Mouse (Mus musculus) spleen, embryonic (tissue): Measurements from ENCODE around the gene Wif1.

Experiments used
- CTCF ChIA-PET: fragments of 350-600 bp; sonication (Branson Sonifier 250); formaldehyde crosslinking; loops from one replicate; lab custom pipeline; 2022; lab: Charles Lee

Wif1 gene

DNA sequence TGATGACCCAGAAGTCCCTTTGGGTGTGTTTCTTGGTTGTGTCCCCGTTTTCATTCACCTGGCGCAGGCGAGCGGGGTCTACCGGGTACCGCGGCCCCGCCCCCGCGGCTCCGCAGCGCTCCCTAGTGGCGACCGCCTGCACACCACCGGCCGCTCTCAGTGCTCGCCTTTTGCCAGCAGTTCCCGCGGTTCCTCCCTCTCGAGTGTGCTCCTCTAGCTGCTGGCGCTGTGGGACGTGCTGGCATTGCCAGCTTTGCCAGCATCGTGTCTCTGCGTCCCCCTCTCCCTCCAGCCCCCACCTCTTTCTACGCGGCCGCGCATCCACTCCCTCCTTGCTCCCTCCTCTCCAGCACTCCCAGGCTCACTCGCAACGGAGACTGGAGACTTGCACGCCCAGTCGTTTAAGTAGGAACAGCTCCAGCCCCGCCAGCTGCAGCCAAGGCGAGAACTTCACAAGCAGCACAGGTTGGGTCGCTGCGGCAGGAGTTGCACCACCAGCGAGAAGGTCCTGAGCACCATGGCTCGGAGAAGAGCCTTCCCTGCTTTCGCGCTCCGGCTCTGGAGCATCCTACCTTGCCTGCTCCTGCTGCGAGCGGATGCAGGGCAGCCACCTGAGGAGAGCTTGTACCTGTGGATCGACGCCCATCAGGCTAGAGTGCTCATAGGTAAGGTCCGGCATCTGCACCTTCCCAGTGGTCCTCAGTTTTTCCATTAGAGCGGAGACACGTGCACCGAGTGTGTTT is at the start of gene Wif1:
Gene Wif1 (plus strand): TSS at position 135 of the 743 bp plus-strand sequence.
- CTCF ChIA-PET: interaction anchor here (0.7 to 1.3 kb wide), 4 partner anchors 54 to 222 kb away, joined by 3 to 9 read pairs (median 5); no protein-coding TSS in a partner anchor

DNA sequence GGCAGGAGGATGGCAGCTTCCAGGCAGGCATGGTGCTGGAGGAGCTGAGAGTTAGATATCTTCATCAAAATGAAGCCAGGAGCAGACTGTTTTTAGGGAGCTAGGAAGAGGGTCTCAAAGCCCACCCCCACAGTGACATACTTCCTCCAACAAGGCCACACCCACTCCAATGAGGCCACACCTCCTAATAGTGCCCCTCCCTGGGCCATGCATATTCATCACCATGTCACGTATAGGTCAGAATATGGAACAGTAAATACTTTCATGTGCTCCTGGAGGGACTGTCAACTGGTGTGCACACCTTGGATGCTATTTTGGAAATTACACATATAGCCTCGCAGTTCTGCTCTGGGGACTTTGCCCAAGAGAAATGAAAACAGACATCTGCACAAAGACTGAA is 31.6 kb upstream of the Wif1 start:
- CTCF ChIA-PET: no interaction called here

DNA sequence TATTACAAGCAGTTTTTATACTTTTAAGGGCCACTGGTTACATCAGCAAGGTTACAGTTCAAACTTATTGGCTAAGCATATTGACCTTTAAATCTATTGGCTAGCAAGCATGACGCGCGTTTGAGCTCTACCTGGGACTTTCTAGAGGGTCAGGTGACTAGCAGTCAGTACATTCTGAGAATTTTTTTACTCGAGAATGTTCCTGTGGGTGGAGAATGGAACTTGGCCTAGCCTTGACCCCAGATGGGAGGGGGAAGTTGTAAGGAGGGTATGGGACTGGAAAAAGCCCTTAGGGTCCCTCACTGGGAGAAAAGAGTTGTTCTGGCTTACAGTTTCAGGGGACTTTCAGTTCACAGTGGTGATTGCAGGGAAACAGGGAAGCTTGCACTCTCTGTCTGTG is 22.3 kb upstream of the Wif1 start:
- CTCF ChIA-PET: no interaction called here

DNA sequence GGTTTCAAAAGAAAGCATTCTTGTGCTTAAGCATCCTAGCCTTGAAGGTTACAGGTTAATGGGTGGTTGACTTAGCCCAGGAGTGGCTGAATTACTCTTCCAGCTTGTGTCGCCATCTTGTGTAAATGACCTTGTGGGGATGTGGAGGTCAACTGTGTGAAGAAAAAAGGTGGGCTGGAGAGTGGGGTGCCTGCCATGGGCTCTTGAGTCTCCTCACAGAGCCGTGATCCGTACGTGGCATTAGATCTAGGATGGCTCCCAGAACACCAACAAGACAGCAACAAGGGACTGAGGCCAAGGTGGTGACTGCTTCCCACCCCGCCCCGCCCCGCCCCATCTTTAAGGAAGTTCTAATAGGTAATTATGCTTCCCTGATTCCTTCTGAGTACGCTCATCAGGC is 17.5 kb upstream of the Wif1 start:
- CTCF ChIA-PET: no interaction called here

DNA sequence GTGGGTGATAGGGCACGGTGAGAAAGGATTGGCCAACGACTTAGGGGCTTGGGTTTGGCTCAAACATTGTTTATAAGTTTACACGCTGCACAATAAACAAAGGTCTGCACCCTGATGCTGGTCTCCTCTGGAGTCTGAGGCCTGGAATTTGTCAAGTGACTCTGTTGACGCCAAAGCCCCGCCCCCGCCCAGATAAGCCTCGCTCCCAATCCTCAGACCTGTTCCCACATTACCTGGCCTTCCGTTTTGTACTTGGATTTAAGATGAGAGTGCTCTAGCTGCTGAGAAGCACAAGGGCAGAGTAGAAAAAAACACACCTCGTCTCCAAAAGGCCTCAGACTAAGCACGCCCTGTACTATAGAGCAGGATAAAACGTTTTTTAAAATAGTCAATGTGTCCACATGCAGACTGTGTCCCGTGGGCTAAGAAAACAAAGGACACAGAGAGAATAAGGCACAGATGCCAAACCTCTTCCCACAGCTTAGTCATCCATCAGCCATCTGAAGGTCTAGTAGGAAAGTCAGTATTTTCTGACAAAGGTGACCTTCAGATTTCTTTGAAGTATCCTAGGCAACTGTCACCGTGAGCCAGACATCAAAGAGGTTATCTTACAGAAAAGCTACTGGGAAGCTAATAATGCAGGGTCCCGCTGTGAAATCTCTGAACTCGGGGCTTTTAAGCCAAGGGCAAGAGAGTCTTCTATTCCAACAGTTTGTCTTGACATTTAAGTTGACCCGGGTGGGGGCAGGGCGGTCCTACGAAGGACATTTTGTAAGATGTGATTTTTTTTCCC is 16.9 kb upstream of the Wif1 start:
- CTCF ChIA-PET: no interaction called here

DNA sequence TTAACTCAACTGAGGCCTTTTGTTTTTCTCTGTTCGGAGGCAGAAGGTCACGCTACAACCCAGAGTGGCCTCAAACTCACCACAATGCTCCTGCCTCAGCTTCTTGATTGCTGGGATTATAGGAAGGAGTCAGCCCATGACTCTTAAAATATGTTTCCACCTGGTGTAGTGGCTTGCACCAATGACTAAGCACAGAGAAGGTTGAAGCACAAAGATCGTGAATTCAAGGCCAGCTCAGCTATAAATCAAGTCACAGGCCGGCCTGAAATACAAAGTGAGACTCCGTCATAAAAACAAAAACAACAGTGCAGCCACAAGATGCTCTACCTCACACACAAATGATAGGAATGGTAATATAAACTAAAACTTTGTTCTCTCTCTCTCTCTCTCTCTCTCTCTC is 10.8 kb upstream of the Wif1 start:
- CTCF ChIA-PET: no interaction called here

DNA sequence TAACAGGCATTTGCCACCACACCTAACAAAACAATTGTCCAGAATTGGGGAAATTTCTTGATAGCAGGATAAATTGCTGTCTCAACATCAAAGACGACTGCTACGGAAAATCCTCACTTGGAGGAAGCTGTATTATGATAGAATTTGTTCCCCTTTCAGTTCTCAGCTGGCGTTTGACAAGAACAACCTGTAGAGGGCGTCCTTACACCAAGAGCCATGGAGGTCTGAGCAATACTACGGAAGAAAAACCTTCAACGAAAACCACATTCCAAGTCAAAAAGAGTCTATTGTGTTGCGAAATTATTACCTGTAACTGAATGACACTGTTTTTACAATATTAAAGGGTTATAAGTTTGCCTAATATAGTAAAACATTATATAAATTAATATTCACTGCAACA is 2.0 kb upstream of the Wif1 start:
- CTCF ChIA-PET: interaction anchor here (0.6 kb wide), 1 partner anchor 135 kb away, joined by 6 read pairs; no protein-coding TSS in a partner anchor

DNA sequence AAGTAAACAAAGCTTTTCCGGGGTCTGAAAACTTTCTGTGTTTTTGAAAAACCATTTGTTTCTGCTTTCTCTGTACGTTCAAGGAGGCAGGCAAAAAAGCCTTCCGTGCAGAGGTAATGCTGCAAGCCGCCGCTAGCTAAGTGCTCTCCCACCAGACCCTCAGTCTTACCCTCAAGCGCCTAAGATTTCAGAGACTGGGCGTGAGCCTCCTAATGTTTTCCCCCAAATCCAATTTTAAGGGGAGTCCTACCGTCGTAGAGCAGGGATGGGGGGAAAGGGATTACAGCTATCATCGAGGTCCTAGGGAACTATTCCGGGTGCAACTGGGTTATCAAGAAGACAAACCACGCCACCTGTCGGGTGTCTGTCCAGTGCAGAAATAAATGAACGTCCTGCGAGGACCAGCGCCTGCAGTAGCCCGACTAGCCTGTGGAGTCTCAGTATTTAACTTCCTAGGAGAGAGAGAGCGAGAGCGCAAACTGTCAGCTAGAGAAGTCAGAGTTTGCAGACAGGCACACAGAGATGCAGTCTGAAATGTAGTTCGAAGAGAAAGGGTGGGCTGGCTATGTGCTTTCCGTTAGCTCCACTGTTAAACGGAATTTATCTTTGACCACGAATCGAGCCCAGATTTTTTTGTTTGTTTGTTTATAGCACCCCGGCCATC is 500 bp upstream of the Wif1 start:
- CTCF ChIA-PET: interaction anchor here (0.6 to 1.3 kb wide), 7 partner anchors 45 to 320 kb away, joined by 3 to 10 read pairs (median 3); no protein-coding TSS in a partner anchor

DNA sequence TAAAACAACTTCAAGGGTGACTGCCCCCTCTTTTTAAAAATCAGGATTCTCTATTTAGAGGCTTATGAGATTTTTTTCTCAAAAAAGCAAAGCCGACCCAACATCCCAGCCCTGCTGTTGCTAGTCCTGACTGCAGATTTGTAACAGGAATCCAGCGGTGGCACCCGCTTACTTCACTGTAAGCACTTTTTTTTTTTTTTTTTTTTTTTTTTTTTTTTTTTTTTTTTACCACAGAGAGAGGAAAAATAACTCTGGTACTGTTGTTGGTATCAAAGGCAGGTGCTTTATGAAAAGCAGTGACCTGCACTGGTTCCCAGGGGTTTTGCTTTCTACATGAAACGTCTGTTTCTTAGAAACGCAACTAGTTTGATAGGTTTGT is 798 bp downstream of the Wif1 start:
- CTCF ChIA-PET: interaction anchor here (0.7 kb wide), 2 partner anchors 139 to 223 kb away, joined by 3 to 7 read pairs; no protein-coding TSS in a partner anchor

DNA sequence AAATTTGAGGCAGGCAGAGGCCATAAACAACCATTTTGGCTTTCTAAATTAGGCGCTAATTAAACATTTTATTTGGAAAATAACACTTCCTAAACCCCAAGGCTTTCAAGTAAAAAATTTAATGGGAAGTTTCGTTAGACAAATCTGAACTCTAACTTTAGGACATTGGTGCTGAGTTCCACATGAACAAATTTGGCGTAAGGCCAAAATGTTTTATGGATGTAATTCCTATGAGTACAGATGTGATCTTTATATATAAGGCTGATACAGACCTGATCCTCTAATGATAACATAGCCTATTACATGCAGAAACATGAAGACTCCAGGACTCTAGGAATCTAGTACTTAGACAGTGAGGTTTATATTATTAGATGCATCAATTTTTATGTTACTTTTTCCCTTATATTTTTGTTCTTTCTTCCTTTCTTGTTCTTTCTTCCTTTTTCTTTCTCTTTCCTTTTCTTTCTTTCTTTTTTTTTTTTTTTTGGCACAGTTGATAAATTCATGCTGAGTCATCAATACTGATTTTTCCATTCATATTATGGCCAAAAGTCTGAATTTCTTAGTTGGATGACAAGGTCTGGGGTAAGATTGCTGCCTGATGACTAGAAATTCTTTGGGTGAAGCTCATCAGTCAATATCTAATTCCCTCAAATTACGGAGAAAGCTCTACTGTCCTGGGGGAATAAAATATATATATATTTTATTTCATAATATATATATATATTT is 5.0 kb downstream of the Wif1 start:
- CTCF ChIA-PET: no interaction called here

DNA sequence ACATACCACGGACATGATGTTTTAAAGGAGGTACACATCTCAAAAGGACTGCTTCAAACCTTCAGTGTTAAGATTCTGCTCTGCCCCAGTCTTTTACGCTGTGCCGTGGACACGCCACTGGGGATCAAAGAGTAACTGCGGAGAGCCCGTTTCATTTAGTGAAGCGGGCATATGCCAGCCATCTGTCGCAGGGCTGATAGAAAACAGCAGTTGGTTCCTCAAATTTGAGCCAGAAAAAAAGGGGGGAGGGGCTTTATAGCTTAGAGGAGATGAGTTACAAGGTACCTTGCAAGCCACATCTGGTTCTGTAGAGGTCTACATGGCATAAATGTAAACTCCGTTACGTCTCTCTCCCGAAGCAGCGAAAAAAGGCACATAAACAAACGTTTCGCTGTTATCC is 7.2 kb downstream of the Wif1 start:
- CTCF ChIA-PET: no interaction called here

DNA sequence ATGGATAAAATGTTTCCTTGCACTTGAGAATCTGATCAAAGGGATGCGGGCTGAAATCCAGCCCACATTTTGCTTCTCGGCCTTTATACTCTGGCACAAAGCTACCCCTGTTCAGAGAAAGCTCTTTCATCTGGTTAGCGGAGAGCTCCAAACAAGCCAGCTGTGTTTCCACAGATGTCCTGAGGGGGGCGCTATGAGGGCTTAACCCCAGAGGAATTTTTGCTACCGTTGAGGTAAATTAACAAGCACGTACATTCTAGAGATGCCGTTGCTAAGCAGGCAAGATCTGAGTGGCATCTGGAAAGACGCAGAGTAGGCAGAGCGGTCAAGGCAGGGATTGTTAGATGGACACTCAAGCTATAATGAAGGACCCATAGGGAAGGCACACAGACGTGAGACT is 13.7 kb downstream of the Wif1 start:
- CTCF ChIA-PET: no interaction called here

DNA sequence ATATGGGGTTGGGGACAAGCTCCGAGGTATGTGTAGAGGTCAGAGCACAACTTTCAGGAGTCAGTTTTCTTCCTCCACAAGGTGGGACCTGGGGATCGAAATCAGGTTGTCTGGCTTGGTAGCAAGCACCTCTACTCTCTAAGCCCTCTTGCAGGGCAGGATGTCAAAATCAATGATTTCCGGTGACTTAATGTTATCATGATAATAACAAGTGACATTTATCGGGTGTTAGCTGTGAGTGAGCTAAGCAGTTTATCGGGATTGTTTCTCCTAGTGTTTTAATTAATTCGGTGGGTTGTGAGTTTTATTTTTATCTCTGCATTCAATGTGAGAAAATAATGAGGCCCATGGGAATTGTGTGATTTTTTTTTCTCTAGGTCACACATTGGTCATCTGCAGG is 18.3 kb downstream of the Wif1 start:
- CTCF ChIA-PET: no interaction called here

DNA sequence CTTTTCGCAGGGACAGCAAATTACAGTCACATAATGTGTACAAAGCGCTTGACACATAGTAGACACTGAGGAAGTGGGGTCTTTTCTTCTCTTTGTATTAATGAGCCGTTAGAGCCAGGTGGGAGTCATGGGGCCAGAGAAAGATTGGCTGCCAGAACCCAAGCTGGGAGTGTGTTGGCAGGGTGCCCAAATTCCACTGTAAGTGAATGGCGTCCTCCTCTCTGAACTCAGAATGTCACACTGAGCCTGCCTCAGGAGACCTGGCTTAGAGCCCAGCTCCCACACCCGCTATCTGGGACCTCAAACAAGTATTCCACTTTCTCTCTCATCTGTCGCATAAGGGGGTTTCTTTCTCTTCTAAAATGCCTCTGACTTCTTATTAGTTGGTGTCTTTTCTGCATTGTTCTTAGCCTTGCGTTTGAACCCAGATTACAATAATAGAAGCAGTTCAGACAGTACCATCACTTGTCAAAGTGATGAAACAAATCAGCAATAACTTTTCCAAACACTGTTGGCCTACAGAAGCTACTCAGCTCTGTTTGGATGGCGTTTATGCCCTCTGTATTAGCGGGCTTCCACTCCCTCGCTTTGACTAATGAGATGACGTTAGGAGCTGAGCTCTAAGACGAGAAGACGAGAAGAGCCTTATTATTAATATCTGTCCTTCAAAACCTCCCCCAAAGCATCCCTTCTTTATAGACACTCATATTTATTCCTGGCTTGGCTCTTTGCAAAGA is 21.9 kb downstream of the Wif1 start:
- CTCF ChIA-PET: no interaction called here

DNA sequence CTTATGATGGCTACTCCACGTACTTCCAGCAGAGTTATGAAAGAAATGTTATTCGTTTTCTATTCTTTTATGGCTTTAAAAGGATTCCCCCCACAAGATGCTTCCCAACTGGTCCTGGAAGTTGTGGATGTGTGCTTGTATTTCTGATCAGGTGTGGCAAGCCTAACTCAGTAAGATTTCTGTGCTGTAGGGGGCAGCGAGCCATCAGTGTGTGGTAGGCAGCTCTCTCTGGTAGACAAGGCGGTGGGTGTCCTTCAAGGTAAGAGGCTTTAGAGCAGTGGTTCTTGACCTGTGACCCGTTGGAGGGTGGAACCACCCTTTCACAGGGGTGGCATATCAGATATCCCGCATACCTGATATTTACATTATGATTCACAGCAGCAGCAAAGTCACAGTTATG is 23.1 kb downstream of the Wif1 start:
- CTCF ChIA-PET: no interaction called here

DNA sequence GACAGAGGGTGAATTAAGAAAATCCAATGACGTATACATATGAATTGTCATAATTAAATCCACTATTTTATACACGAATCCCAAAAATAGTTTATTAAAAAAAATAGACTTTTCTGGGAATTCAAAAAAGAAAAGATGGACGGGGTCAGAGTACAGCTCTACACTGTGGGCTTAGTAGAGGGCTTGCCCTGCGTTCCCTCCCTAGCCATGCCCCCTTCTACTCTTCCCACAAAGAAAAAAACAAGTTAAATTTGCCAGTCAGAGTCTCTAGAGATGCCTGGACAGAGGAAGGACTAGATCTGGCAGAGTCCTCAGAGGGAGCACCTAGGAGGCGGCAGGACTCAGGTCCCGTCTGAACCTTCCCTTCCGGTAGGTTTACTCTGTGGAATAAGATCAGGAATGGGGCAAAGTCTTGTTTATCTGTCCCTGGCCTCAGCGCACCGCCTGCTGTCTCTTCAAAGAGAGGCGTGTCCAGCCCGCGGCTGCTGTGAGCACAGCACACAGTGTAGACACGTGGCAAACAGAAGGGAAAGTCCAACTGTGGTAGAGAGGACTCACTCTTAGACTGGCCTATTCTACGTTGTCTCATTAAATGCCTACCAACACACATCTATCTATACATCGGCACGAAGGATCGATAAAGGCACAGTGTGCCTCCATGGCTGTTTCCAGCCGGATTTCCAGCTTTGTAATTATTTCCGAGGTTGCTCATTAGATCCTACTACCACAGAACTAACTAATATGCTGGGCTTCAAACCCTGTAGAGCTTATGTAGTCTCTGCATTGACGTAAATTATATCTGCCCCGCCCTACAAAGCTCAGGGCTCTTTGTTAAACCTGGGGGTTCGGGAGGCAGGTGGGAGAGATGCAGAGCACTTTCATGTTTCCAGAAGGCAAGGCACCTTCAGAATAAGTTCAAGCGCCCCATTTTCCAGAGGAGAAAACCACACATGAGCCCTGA is 25.6 kb downstream of the Wif1 start:
- CTCF ChIA-PET: no interaction called here

DNA sequence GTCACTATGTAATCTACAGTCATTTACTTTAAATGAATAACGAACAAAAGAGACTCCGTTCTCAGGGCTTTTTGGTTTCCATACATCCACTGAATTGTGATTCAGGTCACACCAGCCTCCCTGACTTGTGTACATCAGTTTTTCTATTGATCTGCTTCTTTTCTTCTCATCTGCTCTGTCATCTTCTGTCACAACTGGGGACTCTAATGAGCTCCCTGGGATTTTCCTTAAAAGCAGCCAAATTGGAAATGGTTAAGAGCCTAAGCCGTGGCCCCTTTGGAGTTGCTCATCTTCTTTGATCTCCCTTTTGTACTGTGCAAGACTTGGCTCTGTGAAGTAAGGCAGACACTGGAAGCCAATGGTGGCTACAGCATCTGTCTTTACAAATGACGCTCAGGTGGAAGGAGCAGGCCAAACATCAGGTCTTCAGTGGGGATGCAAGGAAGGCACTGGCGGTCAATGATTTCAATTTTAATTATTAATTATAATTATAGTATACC is 27.6 kb downstream of the Wif1 start:
- CTCF ChIA-PET: no interaction called here

DNA sequence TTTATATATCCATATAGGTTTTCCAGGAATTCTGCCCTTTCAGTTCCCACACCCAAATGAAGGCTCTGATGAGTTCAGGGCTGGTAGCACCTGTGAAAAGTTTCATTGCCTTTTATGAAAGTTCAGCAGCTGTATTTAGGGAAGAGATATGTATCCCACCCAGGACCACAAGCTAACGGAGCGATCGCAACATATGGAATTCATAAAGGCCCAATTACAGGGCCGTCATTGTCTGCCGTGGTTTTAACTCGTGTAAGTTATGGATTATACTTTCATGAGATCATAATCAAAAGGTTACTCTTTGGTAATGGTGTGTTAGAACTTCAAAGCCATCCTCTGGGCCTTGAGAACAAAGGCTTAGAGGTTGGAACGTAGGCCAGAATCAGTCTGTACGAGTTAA is 28.9 kb downstream of the Wif1 start:
- CTCF ChIA-PET: no interaction called here

DNA sequence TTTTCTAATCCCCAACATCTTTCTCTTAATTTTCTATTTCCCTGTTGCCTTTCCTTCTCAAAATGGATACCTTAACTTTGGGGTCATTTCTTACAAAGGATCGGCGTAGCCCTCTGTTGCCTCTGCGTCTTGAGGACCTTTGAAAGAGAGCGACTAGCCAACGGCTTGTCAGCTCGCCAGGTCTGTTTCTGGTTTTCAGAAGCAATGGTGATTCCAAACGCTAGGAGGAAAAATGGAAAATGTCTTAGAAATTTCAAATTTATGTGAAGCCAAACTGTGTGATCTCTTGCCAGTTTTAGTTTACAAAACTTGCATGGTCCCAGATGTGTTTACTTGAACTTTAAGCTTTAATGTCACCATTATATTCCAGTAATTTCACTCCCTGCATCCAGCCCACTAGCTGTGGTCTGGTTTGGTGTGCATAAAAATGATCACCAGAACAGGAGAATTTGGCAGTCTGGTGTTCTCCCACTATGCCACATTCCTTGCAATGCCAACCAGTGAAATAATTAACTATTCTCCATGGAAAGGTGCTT is 33.7 kb downstream of the Wif1 start:
- CTCF ChIA-PET: no interaction called here
